In the genomic region with DNA sequence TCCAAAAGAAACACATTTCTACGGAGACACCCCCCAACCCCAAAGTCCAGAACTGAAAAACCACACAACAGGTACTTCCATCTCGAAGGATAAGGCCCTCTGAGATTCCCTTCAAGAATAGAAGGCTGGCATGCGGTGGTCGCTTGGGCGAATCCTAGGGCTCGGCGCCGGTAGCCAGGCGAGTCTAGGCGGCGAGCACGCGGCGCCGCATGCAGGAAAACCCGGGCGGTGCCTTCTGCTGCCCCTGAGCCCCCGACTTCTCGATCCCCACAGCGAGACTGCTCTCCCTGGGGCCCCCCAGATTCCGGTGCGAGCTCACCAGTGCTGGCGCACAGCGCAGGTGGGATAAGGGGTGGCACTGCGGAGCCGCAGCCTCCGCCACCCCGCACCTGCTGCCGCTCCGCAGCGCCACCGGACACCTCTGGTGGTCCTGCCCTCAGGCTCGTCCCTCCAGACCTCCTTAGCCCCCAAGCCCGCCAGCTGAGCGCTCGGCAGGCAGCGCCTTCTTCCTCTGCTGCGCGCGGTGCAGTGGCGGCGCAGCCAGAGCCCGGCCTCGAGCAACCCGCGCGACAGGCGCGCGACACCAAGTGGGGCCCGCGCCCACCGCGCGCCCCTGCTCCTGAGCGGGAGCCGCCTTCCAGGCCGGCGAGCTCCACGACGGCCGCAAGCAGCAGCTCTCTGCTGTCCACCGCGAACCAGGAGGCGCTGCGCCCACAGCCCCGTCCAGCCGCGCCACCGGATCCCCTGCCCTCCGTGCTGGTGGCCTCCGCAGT, we compare ENCODE assay signal across 9 mouse cellular contexts. TPM values are rescaled to one million over a fixed set of nuclear protein-coding genes. Genes with fewer than 3 reads are reported as not detected.
DNase-seq lines count a peak whose midpoint lies in the region; ATAC-seq and TF ChIP-seq lines count a peak whose summit lies in the region.
"Had no signal": no experiment of that assay in that cellular context is flagged by ENCODE, and none has a peak within 500 bp of the region (broad histone marks: within the 10 kb centered on the region; RNA-seq: fewer than 3 reads in every experiment).

No protein-coding gene starts in this region.

- no peaks in the 10 kb centered on the region for H3K9me3 ChIP-seq in embryonic facial prominence, embryonic 12.5 days
- H3K9me3 ChIP-seq in hindbrain, embryonic 16.5 days (ENCODE audit: control insufficient read depth, low read length), result no peaks in the 10 kb centered on the region
- H3K9me3 ChIP-seq in neural tube, embryonic 15.5 days (replicated peaks), result no peaks in the 10 kb centered on the region

- peak; percentile 43 to 46 for DNase-seq in left cerebral cortex, adult 2 months (ENCODE audit: extremely low spot score in 1 of 2, low spot score in 2 of 2)
- DNase-seq in left cerebral cortex, adult 11 months (ENCODE audit: low spot score), result no peak
- DNase-seq in spleen, postnatal 14 days (ENCODE audit: low spot score in 2 of 2), result no peak
- DNase-seq in cerebellum, adult 11 months, result no peak
- no peak for DNase-seq in heart, postnatal 36 days

- H3K4me3 ChIP-seq in left cerebral cortex, adult 2 months, result peak overlapping the region; percentile 62
- H3K4me3 ChIP-seq in embryonic facial prominence, embryonic 12.5 days, result peak overlapping the region; percentile 47
- H3K4me3 ChIP-seq in hindbrain, embryonic 16.5 days (ENCODE audit: low read length), result peak overlapping the region; percentile 73
- H3K4me3 ChIP-seq in neural tube, embryonic 15.5 days (replicated peaks), result peak overlapping the region; percentile 63

- intact Hi-C loops in left cerebral cortex, adult 2 months (cut with DNase I), result loop anchor here (10.0 kb wide), 1 partner anchor 1716 kb away; the partner anchor contains the start of gene Ube3a
- intact Hi-C loops in heart, postnatal 36 days (cut with DNase I), result no loop called here

- H3K4me1 ChIP-seq in embryonic facial prominence, embryonic 12.5 days, result peaks cover 10% of the 10 kb centered on the region; the same call in 1 of the 2 replicates
- peaks cover 3% of the 10 kb centered on the region; the same call in 1 of the 2 replicates for H3K4me1 ChIP-seq in hindbrain, embryonic 16.5 days (ENCODE audit: control insufficient read depth, insufficient read depth, low read depth, low read length)
- peaks cover 12% of the 10 kb centered on the region for H3K4me1 ChIP-seq in neural tube, embryonic 15.5 days

- H3K27me3 ChIP-seq in embryonic facial prominence, embryonic 12.5 days, result peaks cover 56% of the 10 kb centered on the region
- peaks cover 5% of the 10 kb centered on the region; the same call in 1 of the 2 replicates for H3K27me3 ChIP-seq in hindbrain, embryonic 16.5 days (replicated peaks; ENCODE audit: control insufficient read depth, insufficient read depth, low read length)
- H3K27me3 ChIP-seq in neural tube, embryonic 15.5 days (replicated peaks), result peaks cover 47% of the 10 kb centered on the region

- peak overlapping the region; percentile 72 for H3K27ac ChIP-seq in left cerebral cortex, adult 2 months
- H3K27ac ChIP-seq in embryonic facial prominence, embryonic 12.5 days, result no peak overlapping the region
- H3K27ac ChIP-seq in hindbrain, embryonic 16.5 days (ENCODE audit: low read depth, low read length), result peak overlapping the region; percentile 71
- H3K27ac ChIP-seq in neural tube, embryonic 15.5 days (replicated peaks), result peak overlapping the region; percentile 75
- H3K27ac ChIP-seq: macrophage had no signal

- ATAC-seq in embryonic facial prominence, embryonic 12.5 days (ENCODE audit: insufficient number of reproducible peaks, insufficient read depth, low FRiP score, low TSS enrichment), result peak; percentile 44
- peak; percentile 76 for ATAC-seq in hindbrain, embryonic 16.5 days
- ATAC-seq in neural tube, embryonic 15.5 days (ENCODE audit: low FRiP score), result peak; percentile 89

- WGBS in embryonic facial prominence, embryonic 12.5 days, result 1% methylated on average over 60 of the region's 72 CpGs
- WGBS in hindbrain, embryonic 16.5 days, result 1% methylated on average over 70 of the region's 72 CpGs
- WGBS in neural tube, embryonic 15.5 days, result 1% methylated on average over 69 of the region's 72 CpGs

- H3K9ac ChIP-seq in embryonic facial prominence, embryonic 12.5 days, result 0 out of 2 replicates have a peak overlapping the region, but pooled peaks have one; percentile 30
- peak overlapping the region; percentile 78 for H3K9ac ChIP-seq in hindbrain, embryonic 16.5 days (ENCODE audit: low read depth, low read length)
- peak overlapping the region; percentile 65 for H3K9ac ChIP-seq in neural tube, embryonic 15.5 days (replicated peaks)

- TF ChIP-seq CTCF in left cerebral cortex, adult 2 months (IDR thresholded peaks at IDR 0.05), result no peak

- peak overlapping the region; percentile 82 for H3K4me2 ChIP-seq in embryonic facial prominence, embryonic 12.5 days (replicated peaks)
- peak overlapping the region; percentile 74 for H3K4me2 ChIP-seq in hindbrain, embryonic 16.5 days (ENCODE audit: low read length)
- H3K4me2 ChIP-seq in neural tube, embryonic 15.5 days, result peak overlapping the region; percentile 80

- H3K36me3 ChIP-seq in embryonic facial prominence, embryonic 12.5 days, result no peaks in the 10 kb centered on the region
- no peaks in the 10 kb centered on the region for H3K36me3 ChIP-seq in hindbrain, embryonic 16.5 days (ENCODE audit: control insufficient read depth, insufficient read depth, low read length)
- no peaks in the 10 kb centered on the region for H3K36me3 ChIP-seq in neural tube, embryonic 15.5 days

RNA-seq across cellular contexts. Expression of gene Gabra5, which starts 0.8 kb away (rescaled TPM):
- 10 to 100 TPM; 46.1 to 47.4 TPM for total RNA-seq in left cerebral cortex, adult 2 months (2021)
- polyA plus RNA-seq in embryonic facial prominence, embryonic 12.5 days (2016; fragmentation: Nextera tagmentation; extraction: Ambion mirVana), result 0.63 and 0.89 TPM in 2 replicates
- 62.5 and 78.3 TPM in 2 replicates for polyA plus RNA-seq in hindbrain, embryonic 16.5 days (2015; fragmentation: Nextera tagmentation; extraction: Ambion mirVana)
- polyA plus RNA-seq in neural tube, embryonic 15.5 days (2015; fragmentation: Nextera tagmentation; extraction: Ambion mirVana), result 52.3 and 61.4 TPM in 2 replicates
- not detected for total RNA-seq in heart, postnatal 36 days (2021)
- polyA plus RNA-seq: macrophage had no signal

Comparison
In these comparisons a context has a peak if more than half of its experiments do, and no peak if none do; other contexts are left out.
1. DNase-seq: peak in left cerebral cortex, adult 2 months (2 of 2); none in left cerebral cortex, adult 11 months (single experiment), spleen, postnatal 14 days (0 of 2), cerebellum, adult 11 months (single experiment) and heart, postnatal 36 days (0 of 2).
2. RNA of gene Gabra5, which starts 0.8 kb away (polyA plus RNA-seq): 62.5 to 78.3 TPM in hindbrain, embryonic 16.5 days and 52.3 to 61.4 TPM in neural tube, embryonic 15.5 days; 0.63 to 0.89 TPM in embryonic facial prominence, embryonic 12.5 days; every median in the first group is over 10 times any median in the second.
3. Peak in every context shown above with its lines, with median percentiles within 50 percentile points of each other: H3K4me3 ChIP-seq, ATAC-seq, H3K4me2 ChIP-seq and H3K9ac ChIP-seq.